Mouse (Mus musculus): ENCODE measurements around the gene Stmnd1.
"Not testable (repeated sequence)": the region's sequence is repeated elsewhere in the genome, so short reads cannot be mapped to it uniquely, and the experiment has no call there.

The Stmnd1 gene

GRCm38 (mm10) chr13:46273453-46274110 lies at the start of gene Stmnd1:
Gene Stmnd1, plus strand, starts transcription at chr13:46273721.
- in situ Hi-C loops (cut with MboI, MseI), result no loop called here

- in situ Hi-C loops (cut with MboI, MseI), result no loop called here
Measured at GRCm38 (mm10) chr13:46226956-46227355, 46.6 kb upstream of the Stmnd1 start.

- in situ Hi-C loops (cut with MboI, MseI), result no loop called here
Measured at GRCm38 (mm10) chr13:46227486-46227885, 46.0 kb upstream of the Stmnd1 start.

GRCm38 (mm10) chr13:46228750-46229149 lies 44.8 kb upstream of the Stmnd1 start:
- in situ Hi-C loops (cut with MboI, MseI), result not testable (repeated sequence)

GRCm38 (mm10) chr13:46231514-46232085 lies 41.9 kb upstream of the Stmnd1 start:
- in situ Hi-C loops (cut with MboI, MseI), result no loop called here

GRCm38 (mm10) chr13:46237723-46238349 lies 35.7 kb upstream of the Stmnd1 start:
- in situ Hi-C loops (cut with MboI, MseI), result no loop called here

GRCm38 (mm10) chr13:46238796-46239195 lies 34.7 kb upstream of the Stmnd1 start:
- in situ Hi-C loops (cut with MboI, MseI), result no loop called here

GRCm38 (mm10) chr13:46241391-46242188 lies 31.9 kb upstream of the Stmnd1 start:
- in situ Hi-C loops (cut with MboI, MseI), result no loop called here

GRCm38 (mm10) chr13:46253753-46254152 lies 19.8 kb upstream of the Stmnd1 start:
- in situ Hi-C loops (cut with MboI, MseI), result no loop called here

GRCm38 (mm10) chr13:46254171-46254570 lies 19.4 kb upstream of the Stmnd1 start:
- in situ Hi-C loops (cut with MboI, MseI), result no loop called here

- in situ Hi-C loops (cut with MboI, MseI), result no loop called here
Measured at GRCm38 (mm10) chr13:46255616-46256015, 17.9 kb upstream of the Stmnd1 start.

- in situ Hi-C loops (cut with MboI, MseI), result no loop called here
Measured at GRCm38 (mm10) chr13:46257847-46258246, 15.7 kb upstream of the Stmnd1 start.

- in situ Hi-C loops (cut with MboI, MseI), result no loop called here
Measured at GRCm38 (mm10) chr13:46259526-46259925, 14.0 kb upstream of the Stmnd1 start.

- in situ Hi-C loops (cut with MboI, MseI), result no loop called here
Measured at GRCm38 (mm10) chr13:46261244-46261643, 12.3 kb upstream of the Stmnd1 start.

GRCm38 (mm10) chr13:46267783-46268182 lies 5.7 kb upstream of the Stmnd1 start:
- in situ Hi-C loops (cut with MboI, MseI), result no loop called here

GRCm38 (mm10) chr13:46268341-46268740 lies 5.2 kb upstream of the Stmnd1 start:
- in situ Hi-C loops (cut with MboI, MseI), result no loop called here

- in situ Hi-C loops (cut with MboI, MseI), result no loop called here
Measured at GRCm38 (mm10) chr13:46268815-46269445, 4.6 kb upstream of the Stmnd1 start.

- in situ Hi-C loops (cut with MboI, MseI), result no loop called here
Measured at GRCm38 (mm10) chr13:46272811-46273452, 589 bp upstream of the Stmnd1 start.

GRCm38 (mm10) chr13:46275701-46276100 lies 2.2 kb downstream of the Stmnd1 start:
- in situ Hi-C loops (cut with MboI, MseI), result no loop called here

GRCm38 (mm10) chr13:46282543-46282942 lies 9.0 kb downstream of the Stmnd1 start:
- in situ Hi-C loops (cut with MboI, MseI), result no loop called here

GRCm38 (mm10) chr13:46287801-46288200 lies 14.3 kb downstream of the Stmnd1 start:
- in situ Hi-C loops (cut with MboI, MseI), result no loop called here
